Mouse (Mus musculus): ENCODE measurements around the gene Kmt2e. TPM values are rescaled to one million over a fixed set of nuclear protein-coding genes. Genes with fewer than 3 reads are reported as not detected.

Gene Kmt2e
- polyA plus RNA-seq, 1 experiment from 2014 or later: 91.5 TPM

DNA sequence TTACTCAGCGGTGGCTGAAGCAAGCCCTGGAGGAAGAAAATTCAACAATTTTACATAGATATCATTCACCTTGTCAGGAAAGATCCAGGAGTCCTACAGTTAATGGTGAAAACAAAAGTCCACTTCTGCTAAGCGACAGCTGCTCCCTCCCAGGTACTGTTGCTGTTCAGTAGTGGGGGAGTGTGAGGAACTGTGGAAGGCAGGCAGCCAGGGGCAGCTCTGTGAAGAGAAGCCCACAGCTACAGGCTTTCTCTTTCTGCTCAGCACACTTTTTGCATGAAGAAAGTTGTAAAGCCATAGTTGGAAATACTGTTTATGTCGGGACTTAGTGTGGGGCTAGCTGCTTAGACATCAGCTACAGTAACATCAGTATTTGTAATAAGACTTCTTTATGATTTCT is 62.2 kb downstream of the Kmt2e start:
- H3K4me1 ChIP-seq: no peaks in the 10 kb centered on the region
- 93% methylated on average over 3 of the region's 3 CpGs for WGBS
- H3K9ac ChIP-seq: no peak overlapping the region
- H3K27ac ChIP-seq: no peak overlapping the region
- no peak overlapping the region for H3K4me3 ChIP-seq (replicated peaks)
- no peaks in the 10 kb centered on the region for H3K9me3 ChIP-seq (replicated peaks)
- no peaks in the 10 kb centered on the region for H3K27me3 ChIP-seq
- no peak overlapping the region for H3K4me2 ChIP-seq
- ATAC-seq (replicated peaks; ENCODE audit: low FRiP score): no peak
- H3K36me3 ChIP-seq: peaks cover 84% of the 10 kb centered on the region

DNA sequence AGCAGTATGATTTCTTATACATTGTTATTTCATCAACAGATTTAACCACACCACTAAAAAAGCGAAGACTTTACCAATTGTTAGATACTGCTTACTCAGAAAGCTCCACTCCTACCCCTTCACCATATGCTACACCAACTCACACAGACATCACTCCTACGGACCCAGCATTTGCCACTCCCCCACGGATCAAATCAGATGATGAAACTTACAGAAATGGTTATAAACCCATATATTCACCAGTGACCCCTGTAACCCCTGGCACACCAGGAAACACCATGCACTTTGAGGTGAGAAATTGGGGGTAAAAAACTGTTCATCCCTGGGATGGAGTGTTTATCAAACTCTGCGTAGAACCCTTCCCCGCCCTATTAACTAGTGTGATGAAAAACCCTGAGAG is 62.7 kb downstream of the Kmt2e start:
- no peak for ATAC-seq (replicated peaks; ENCODE audit: low FRiP score)
- WGBS: 88% methylated on average over 5 of the region's 5 CpGs
- no peak overlapping the region for H3K4me3 ChIP-seq (replicated peaks)
- H3K4me2 ChIP-seq: no peak overlapping the region
- H3K27ac ChIP-seq: no peak overlapping the region
- no peaks in the 10 kb centered on the region for H3K9me3 ChIP-seq (replicated peaks)
- no peaks in the 10 kb centered on the region for H3K27me3 ChIP-seq
- peaks cover 86% of the 10 kb centered on the region for H3K36me3 ChIP-seq
- no peak overlapping the region for H3K9ac ChIP-seq
- H3K4me1 ChIP-seq: no peaks in the 10 kb centered on the region

DNA sequence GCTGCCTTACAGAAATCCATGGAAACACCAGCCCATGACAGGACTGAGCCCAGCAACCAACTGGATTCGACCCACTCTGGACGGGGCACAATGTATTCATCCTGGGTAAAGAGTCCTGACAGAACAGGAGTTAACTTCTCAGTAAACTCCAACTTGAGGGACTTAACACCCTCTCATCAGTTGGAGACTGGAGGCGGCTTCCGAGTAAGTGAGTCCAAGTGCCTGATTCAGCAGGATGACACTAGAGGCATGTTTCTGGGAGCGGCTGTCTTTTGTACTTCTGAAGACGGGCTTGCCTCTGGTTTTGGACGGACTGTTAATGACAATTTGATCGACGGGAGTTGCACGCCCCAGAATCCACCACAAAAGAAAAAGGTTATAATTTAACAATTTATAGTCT is 63.7 kb downstream of the Kmt2e start:
- Histone ChIP-seq H3K27ac (no peak overlapping the region), H3K9me3 (replicated peaks) (no peaks in the 10 kb centered on the region), H3K36me3 (peaks cover 86% of the 10 kb centered on the region), H3K27me3 (no peaks in the 10 kb centered on the region), H3K9ac (no peak overlapping the region), H3K4me1 (no peaks in the 10 kb centered on the region), H3K4me3 (replicated peaks) (no peak overlapping the region), H3K4me2 (no peak overlapping the region)
- 90% methylated on average over 10 of the region's 10 CpGs for WGBS
- ATAC-seq (replicated peaks; ENCODE audit: low FRiP score): no peak

- H3K4me1 ChIP-seq: no peaks in the 10 kb centered on the region
- no peak for ATAC-seq (replicated peaks; ENCODE audit: low FRiP score)
- H3K27me3 ChIP-seq: no peaks in the 10 kb centered on the region
- 91% methylated on average over 16 of the region's 16 CpGs for WGBS
- H3K4me3 ChIP-seq (replicated peaks): no peak overlapping the region
- no peak overlapping the region for H3K27ac ChIP-seq
- H3K9ac ChIP-seq: no peak overlapping the region
- peaks cover 81% of the 10 kb centered on the region for H3K36me3 ChIP-seq
- H3K9me3 ChIP-seq (replicated peaks): no peaks in the 10 kb centered on the region
- H3K4me2 ChIP-seq: no peak overlapping the region
Observed at GRCm38 (mm10) chr5:23499257-23499656, 65.0 kb downstream of the Kmt2e start.

DNA sequence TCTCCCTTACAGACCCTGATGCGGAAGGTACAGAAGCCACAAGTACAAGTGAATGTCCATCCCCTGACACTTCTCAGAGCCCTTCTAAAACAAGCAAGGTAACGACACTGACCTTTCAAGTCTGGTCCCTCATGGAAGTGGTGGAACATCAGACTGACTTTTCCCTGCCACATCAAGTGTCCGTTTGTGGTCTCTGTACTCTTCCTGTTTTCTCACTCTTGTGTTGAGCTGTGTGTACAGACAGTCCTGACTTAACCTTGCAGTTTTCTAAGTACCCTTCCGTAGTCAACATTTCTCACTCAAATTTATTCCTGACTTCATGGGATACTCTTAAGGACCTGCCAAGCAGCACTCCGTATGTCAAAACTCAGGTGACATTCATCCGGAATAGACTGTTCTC is 66.5 kb downstream of the Kmt2e start:
- H3K9ac ChIP-seq: no peak overlapping the region
- no peak overlapping the region for H3K4me3 ChIP-seq (replicated peaks)
- WGBS: 91% methylated on average over 6 of the region's 6 CpGs
- ATAC-seq (replicated peaks; ENCODE audit: low FRiP score): no peak
- no peak overlapping the region for H3K27ac ChIP-seq
- H3K4me2 ChIP-seq: no peak overlapping the region
- no peaks in the 10 kb centered on the region for H3K4me1 ChIP-seq
- no peaks in the 10 kb centered on the region for H3K9me3 ChIP-seq (replicated peaks)
- no peaks in the 10 kb centered on the region for H3K27me3 ChIP-seq
- H3K36me3 ChIP-seq: peaks cover 83% of the 10 kb centered on the region

- Histone ChIP-seq H3K9me3 (replicated peaks) (no peaks in the 10 kb centered on the region), H3K27me3 (no peaks in the 10 kb centered on the region), H3K4me2 (no peak overlapping the region), H3K4me3 (replicated peaks) (no peak overlapping the region), H3K9ac (no peak overlapping the region), H3K36me3 (peaks cover 76% of the 10 kb centered on the region), H3K4me1 (no peaks in the 10 kb centered on the region), H3K27ac (no peak overlapping the region)
- 84% methylated on average over 13 of the region's 13 CpGs for WGBS
- ATAC-seq (replicated peaks; ENCODE audit: low FRiP score): no peak
Observed at GRCm38 (mm10) chr5:23501582-23502316, 67.5 kb downstream of the Kmt2e start.

- ATAC-seq (replicated peaks; ENCODE audit: low FRiP score): peak; percentile 40; the same call in 1 of the 2 replicates
- Histone ChIP-seq H3K4me3 (replicated peaks) (no peak overlapping the region), H3K4me1 (no peaks in the 10 kb centered on the region), H3K27ac (no peak overlapping the region), H3K4me2 (no peak overlapping the region), H3K27me3 (no peaks in the 10 kb centered on the region), H3K9ac (no peak overlapping the region), H3K9me3 (replicated peaks) (no peaks in the 10 kb centered on the region), H3K36me3 (peaks cover 75% of the 10 kb centered on the region)
- 76% methylated on average over 12 of the region's 13 CpGs for WGBS
Observed at GRCm38 (mm10) chr5:23502317-23502937, 68.2 kb downstream of the Kmt2e start.

DNA sequence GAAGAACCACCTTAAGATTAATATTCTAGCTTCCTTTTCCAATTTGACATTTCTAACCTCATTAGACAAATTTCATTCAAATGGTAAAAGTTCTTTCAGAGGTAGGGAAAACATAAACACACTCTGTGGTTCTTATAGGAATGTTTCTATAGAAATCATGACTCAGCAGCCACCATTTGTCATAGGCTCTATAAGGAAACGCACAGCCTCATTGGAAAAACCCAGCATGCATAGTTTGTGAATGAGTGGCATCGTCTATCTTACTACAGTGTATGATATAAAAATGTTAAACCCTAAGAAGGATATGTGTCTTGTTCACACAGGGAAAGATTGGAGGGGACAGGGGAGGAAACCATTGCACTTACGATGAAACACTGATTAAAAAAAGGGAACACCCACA is 71.3 kb downstream of the Kmt2e start:
- Histone ChIP-seq H3K36me3 (peaks cover 78% of the 10 kb centered on the region), H3K4me2 (no peak overlapping the region)

GRCm38 (mm10) chr5:23507210-23507609 is 73.0 kb downstream of the Kmt2e start:
- WGBS: 82% methylated on average over 4 of the region's 4 CpGs
- H3K36me3 ChIP-seq: peaks cover 77% of the 10 kb centered on the region
- H3K9ac ChIP-seq: no peak overlapping the region
- no peak for ATAC-seq (replicated peaks; ENCODE audit: low FRiP score)
- H3K9me3 ChIP-seq (replicated peaks): no peaks in the 10 kb centered on the region
- no peaks in the 10 kb centered on the region for H3K4me1 ChIP-seq
- H3K27ac ChIP-seq: no peak overlapping the region
- no peaks in the 10 kb centered on the region for H3K27me3 ChIP-seq
- no peak overlapping the region for H3K4me2 ChIP-seq
- no peak overlapping the region for H3K4me3 ChIP-seq (replicated peaks)

More for the DNA sequence above, 71.3 kb downstream of the Kmt2e start:
- H3K9ac ChIP-seq: no peak overlapping the region
- no peak overlapping the region for H3K27ac ChIP-seq
- H3K9me3 ChIP-seq (replicated peaks): no peaks in the 10 kb centered on the region
- WGBS: 85% methylated on average over 3 of the region's 3 CpGs
- H3K4me1 ChIP-seq: no peaks in the 10 kb centered on the region
- no peak for ATAC-seq (replicated peaks; ENCODE audit: low FRiP score)
- no peaks in the 10 kb centered on the region for H3K27me3 ChIP-seq
- no peak overlapping the region for H3K4me3 ChIP-seq (replicated peaks)

DNA sequence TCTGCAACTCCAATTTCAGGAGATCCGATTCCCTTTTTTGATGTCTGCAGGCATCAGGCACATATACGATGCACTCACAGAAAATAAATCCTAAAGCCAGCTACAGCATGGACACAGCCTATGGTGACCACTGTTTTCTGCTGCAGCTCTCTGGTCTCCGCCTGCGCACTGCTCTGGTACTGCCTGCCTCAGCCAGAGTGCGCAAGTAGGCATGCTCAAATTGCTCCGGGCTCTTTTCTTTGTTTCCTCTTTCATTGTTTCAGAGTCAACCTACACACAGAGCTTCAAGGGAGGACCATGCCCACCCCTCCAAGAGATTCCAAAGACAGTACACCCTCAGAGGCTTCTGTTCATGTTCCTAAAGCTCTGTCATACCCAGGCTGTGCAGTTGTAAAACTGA is 74.4 kb downstream of the Kmt2e start:
- Histone ChIP-seq H3K9me3 (replicated peaks) (no peaks in the 10 kb centered on the region), H3K36me3 (peaks cover 80% of the 10 kb centered on the region), H3K4me1 (no peaks in the 10 kb centered on the region), H3K9ac (no peak overlapping the region), H3K4me2 (no peak overlapping the region), H3K4me3 (replicated peaks) (no peak overlapping the region), H3K27ac (no peak overlapping the region), H3K27me3 (no peaks in the 10 kb centered on the region)
- 91% methylated on average over 6 of the region's 6 CpGs for WGBS
- ATAC-seq (replicated peaks; ENCODE audit: low FRiP score): no peak

DNA sequence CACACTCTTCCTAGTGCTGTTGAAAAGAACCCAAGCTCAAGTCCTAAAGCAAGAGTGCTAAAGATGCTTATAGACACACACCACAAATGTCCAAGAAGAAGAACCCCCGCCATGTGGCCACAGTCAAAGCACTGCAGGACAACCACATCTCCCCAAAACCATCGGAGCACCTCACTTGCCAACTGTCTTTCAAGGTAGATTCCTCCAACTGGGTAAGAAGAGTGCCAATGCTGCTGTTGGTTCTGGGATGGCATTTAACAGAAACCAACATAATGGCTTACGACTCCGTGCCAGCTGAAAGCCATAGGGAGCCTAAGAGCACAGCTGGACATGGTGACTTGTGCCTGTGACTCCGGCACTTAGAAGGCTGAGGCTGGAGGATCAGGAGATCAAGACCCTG is 77.2 kb downstream of the Kmt2e start:
- Histone ChIP-seq H3K9me3 (replicated peaks) (no peaks in the 10 kb centered on the region), H3K4me1 (no peaks in the 10 kb centered on the region), H3K36me3 (peaks cover 85% of the 10 kb centered on the region), H3K4me2 (no peak overlapping the region), H3K27me3 (no peaks in the 10 kb centered on the region), H3K9ac (no peak overlapping the region), H3K27ac (no peak overlapping the region), H3K4me3 (replicated peaks) (no peak overlapping the region)
- WGBS: 93% methylated on average over 5 of the region's 5 CpGs
- ATAC-seq (replicated peaks; ENCODE audit: low FRiP score): no peak

- no peak overlapping the region for H3K4me2 ChIP-seq
Observed at GRCm38 (mm10) chr5:23512556-23512955, 78.3 kb downstream of the Kmt2e start.

More at GRCm38 (mm10) chr5:23512556-23512955, 78.3 kb downstream of the Kmt2e start:
- H3K9ac ChIP-seq: no peak overlapping the region
- H3K9me3 ChIP-seq (replicated peaks): no peaks in the 10 kb centered on the region
- H3K27me3 ChIP-seq: no peaks in the 10 kb centered on the region
- H3K36me3 ChIP-seq: peaks cover 88% of the 10 kb centered on the region
- ATAC-seq (replicated peaks; ENCODE audit: low FRiP score): no peak
- H3K27ac ChIP-seq: no peak overlapping the region
- H3K4me1 ChIP-seq: no peaks in the 10 kb centered on the region
- H3K4me3 ChIP-seq (replicated peaks): no peak overlapping the region
- WGBS: 92% methylated on average over 7 of the region's 7 CpGs

All from kidney, embryonic 15.5 days (tissue).